Mouse (Mus musculus) neural tube, embryonic 11.5 days (tissue): ENCODE measurements around the gene Smyd3. TPM values are rescaled to one million over a fixed set of nuclear protein-coding genes. Genes with fewer than 3 reads are reported as not detected.

ENCODE experiments used
- ATAC-seq: fragments of 200-750 bp; cut with Nextera tagmentation; 2 replicates; pipeline ENCODE4 v1.8.0; 2017; ENCODE audit warnings: moderate number of reproducible peaks, mild to moderate bottlenecking, moderate TSS enrichment, moderate library complexity; ENCODE audit not compliant: insufficient read depth, low FRiP score, low TSS enrichment
- DNase-seq: peaks from one replicate; pipeline ENCODE4 v3.0.0-alpha.2; 2015; ENCODE audit warnings: low spot score
- H3K27ac ChIP-seq: fragments of 300-500 bp; sonication (generic); 2 replicates; pipeline ENCODE4 v1.5.1; 2014; ENCODE audit warnings: low read depth, mild to moderate bottlenecking, low read length
- H3K27me3 ChIP-seq: fragments of 300-500 bp; sonication (generic); 2 replicates; pipeline ENCODE4 v1.6.1; 2014; ENCODE audit warnings: mild to moderate bottlenecking, low read length, mixed read lengths; ENCODE audit not compliant: control insufficient read depth, insufficient read depth
- H3K36me3 ChIP-seq: fragments of 300-500 bp; sonication (generic); 2 replicates; pipeline ENCODE4 v1.6.1; 2014; ENCODE audit warnings: mild to moderate bottlenecking, low read length, moderate library complexity, mixed read lengths; ENCODE audit not compliant: control insufficient read depth, insufficient read depth
- H3K4me1 ChIP-seq: fragments of 300-500 bp; sonication (generic); 2 replicates; pipeline ENCODE4 v1.6.1; 2014; ENCODE audit warnings: low read length, mixed read lengths; ENCODE audit not compliant: control insufficient read depth, insufficient read depth
- H3K4me2 ChIP-seq: fragments of 300-500 bp; sonication (generic); 2 replicates; pipeline ENCODE4 v1.6.1; 2014; ENCODE audit warnings: low read depth, mild to moderate bottlenecking, moderate library complexity
- H3K4me3 ChIP-seq: fragments of 300-500 bp; sonication (generic); 2 replicates; pipeline ENCODE4 v1.5.1; 2014; ENCODE audit warnings: low read depth, low read length
- H3K9ac ChIP-seq: fragments of 300-500 bp; sonication (generic); 2 replicates; pipeline ENCODE4 v1.6.1; 2014; ENCODE audit warnings: mild to moderate bottlenecking, low read length
- H3K9me3 ChIP-seq: fragments of 300-500 bp; sonication (generic); 2 replicates; pipeline ENCODE4 v1.6.1; 2016; ENCODE audit warnings: low read length; ENCODE audit not compliant: control insufficient read depth
- WGBS: fragments of 180-500 bp; shearing (Covaris S2); extraction: QIAGEN DNeasy Blood & Tissue Kit; methylation state at CpG from one replicate; pipeline ENCODE4 v1.1.7; 2014; 5-methylcytosine and 5-hydroxymethylcytosine counted together
- polyA plus RNA-seq: library from polyadenylated mRNA; unstranded; fragments of >200 nt; fragmentation: Nextera tagmentation; extraction: Ambion mirVana; gene quantifications from 2 replicates; pipeline ENCODE4 v1.2.1, GENCODE M21; 2014

Gene Smyd3
- polyA plus RNA-seq, 1 experiment from 2014 or later = 19.7 TPM

DNA sequence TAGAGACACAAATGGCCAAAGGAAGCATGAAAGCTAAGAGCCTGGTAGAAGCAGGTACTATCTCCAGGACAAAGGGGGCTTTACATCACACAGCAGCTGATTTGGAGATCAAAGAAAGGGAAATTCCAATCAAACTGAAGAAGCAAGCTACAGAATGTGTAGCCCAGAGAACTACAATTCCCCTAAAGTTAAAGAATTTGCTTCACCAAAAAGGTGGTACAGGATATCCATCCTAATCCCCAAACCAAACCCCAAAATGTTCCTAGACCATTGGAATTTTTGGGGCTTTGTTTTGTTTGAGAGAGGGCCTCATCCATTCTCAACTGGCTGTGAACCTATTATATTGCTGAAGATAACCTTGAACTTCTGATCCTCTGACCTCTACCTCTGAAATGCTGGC, 245.5 kb downstream of the Smyd3 start:
- Histone ChIP-seq H3K9me3 (0 out of 2 replicates have a peak, but pooled peaks cover 4% of the 10 kb centered on the region), H3K4me1 (no peaks in the 10 kb centered on the region), H3K36me3 (no peaks in the 10 kb centered on the region), H3K27me3 (no peaks in the 10 kb centered on the region), H3K4me3 (no peak overlapping the region), H3K27ac (no peak overlapping the region), H3K9ac (no peak overlapping the region), H3K4me2 (no peak overlapping the region)
- ATAC-seq (no peak), DNase-seq (no peak)

- WGBS = 78% methylated on average over 3 of the region's 3 CpGs
- no peak overlapping the region for H3K9ac ChIP-seq
- H3K9me3 ChIP-seq = 0 out of 2 replicates have a peak, but pooled peaks cover 4% of the 10 kb centered on the region
- no peak overlapping the region for H3K27ac ChIP-seq
- no peak overlapping the region for H3K4me3 ChIP-seq
- DNase-seq (no peak), ATAC-seq (no peak)
- no peaks in the 10 kb centered on the region for H3K36me3 ChIP-seq
- H3K27me3 ChIP-seq = no peaks in the 10 kb centered on the region
- H3K4me2 ChIP-seq = no peak overlapping the region
- H3K4me1 ChIP-seq = no peaks in the 10 kb centered on the region
These were observed 250.9 kb downstream of the Smyd3 start for GRCm38 (mm10) chr1:179266936-179267335.

DNA sequence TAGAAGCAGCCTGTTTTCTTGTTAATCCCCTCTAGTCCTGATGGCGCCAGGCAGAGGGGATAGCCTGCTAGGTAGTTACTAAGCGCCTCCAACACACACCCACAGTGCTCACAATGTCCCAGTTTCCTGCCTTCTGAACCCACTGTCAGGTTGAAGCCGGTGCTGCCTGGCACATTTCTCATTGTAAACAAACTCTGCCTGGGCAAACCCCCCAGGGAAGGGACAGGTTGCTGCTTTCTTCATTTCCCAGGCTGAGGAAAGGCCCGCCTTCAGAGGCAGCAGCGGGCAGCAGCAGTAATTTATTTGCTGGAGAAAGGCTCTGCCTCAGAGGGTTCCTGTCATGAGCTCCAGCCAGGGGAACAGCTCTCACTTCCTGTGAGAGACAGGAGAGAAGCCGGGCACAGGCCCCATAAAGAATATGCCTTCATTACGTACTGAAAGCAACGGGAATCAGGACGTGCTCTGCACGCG, 256.3 kb downstream of the Smyd3 start:
- no peak overlapping the region for H3K27ac ChIP-seq

GRCm38 (mm10) chr1:179255826-179256512, 261.9 kb downstream of the Smyd3 start:
- ATAC-seq = no peak
- no peak overlapping the region for H3K4me2 ChIP-seq

More for the DNA sequence above, 256.3 kb downstream of the Smyd3 start:
- 0 out of 2 replicates have a peak, but pooled peaks cover 2% of the 10 kb centered on the region for H3K4me1 ChIP-seq
- no peak overlapping the region for H3K4me2 ChIP-seq
- H3K9ac ChIP-seq = no peak overlapping the region
- H3K27me3 ChIP-seq = no peaks in the 10 kb centered on the region
- 45% methylated on average over 11 of the region's 11 CpGs for WGBS
- H3K4me3 ChIP-seq = no peak overlapping the region
- H3K9me3 ChIP-seq = no peaks in the 10 kb centered on the region
- no peaks in the 10 kb centered on the region for H3K36me3 ChIP-seq
- DNase-seq (peak; percentile 25), ATAC-seq (no peak; the same call in 1 of the 2 replicates)

DNA sequence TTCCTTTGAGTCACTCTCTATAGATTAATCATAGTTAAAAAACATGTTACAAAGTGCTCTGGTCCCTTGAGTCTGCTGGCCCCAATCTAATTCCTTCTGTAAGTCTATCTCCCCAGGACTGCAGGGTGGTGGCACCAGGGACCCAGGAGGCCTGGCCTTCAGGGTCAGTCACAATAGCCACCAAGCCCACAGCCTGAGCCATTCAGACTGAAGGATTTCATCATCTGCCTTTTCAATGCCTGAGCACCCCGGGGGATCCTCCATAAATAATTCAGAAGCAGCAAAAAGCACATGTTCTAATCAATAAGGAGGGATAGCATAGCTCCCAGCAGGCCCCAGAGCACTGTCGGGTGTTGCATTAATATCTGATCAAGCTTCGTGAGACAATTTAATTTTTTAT, 263.3 kb downstream of the Smyd3 start:
- no peaks in the 10 kb centered on the region for H3K9me3 ChIP-seq
- H3K4me3 ChIP-seq = no peak overlapping the region
- H3K9ac ChIP-seq = no peak overlapping the region
- DNase-seq (peak; percentile 58), ATAC-seq (peak; percentile 58; the same call in 1 of the 2 replicates)
- H3K27me3 ChIP-seq = no peaks in the 10 kb centered on the region
- H3K4me2 ChIP-seq = no peak overlapping the region
- no peak overlapping the region for H3K27ac ChIP-seq
- H3K4me1 ChIP-seq = peaks cover 2% of the 10 kb centered on the region; the same call in 1 of the 2 replicates
- no peaks in the 10 kb centered on the region for H3K36me3 ChIP-seq
- 30% methylated on average over 3 of the region's 3 CpGs for whole genome bisulfite sequencing

More at GRCm38 (mm10) chr1:179255826-179256512, 261.9 kb downstream of the Smyd3 start:
- H3K27me3 ChIP-seq = no peaks in the 10 kb centered on the region
- no peak overlapping the region for H3K4me3 ChIP-seq
- no peak overlapping the region for H3K27ac ChIP-seq
- no peak overlapping the region for H3K9ac ChIP-seq
- WGBS = 92% methylated on average over 11 of the region's 11 CpGs
- H3K4me1 ChIP-seq = peaks cover 2% of the 10 kb centered on the region; the same call in 1 of the 2 replicates
- H3K36me3 ChIP-seq = no peaks in the 10 kb centered on the region
- no peak for DNase-seq
- H3K9me3 ChIP-seq = no peaks in the 10 kb centered on the region

DNA sequence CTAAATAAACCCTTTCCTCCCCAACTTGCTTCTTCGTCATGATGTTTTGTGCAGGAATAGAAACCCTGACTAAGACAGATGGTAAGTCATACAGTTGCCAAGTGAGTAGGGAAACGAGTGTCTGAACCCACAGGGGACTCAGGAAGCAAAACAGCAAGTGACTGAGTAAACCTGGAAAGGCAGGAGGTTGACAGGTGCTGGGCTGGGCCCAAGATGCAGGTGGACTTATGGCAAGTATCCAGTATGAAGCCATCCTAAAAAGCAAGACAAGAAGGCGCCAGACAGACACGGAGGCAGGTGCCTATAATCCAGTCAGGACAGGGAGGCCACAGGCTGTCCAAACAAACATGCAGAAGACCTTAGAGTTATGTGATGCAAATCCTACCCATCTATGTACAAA, 265.2 kb downstream of the Smyd3 start:
- WGBS = 78% methylated on average over 4 of the region's 4 CpGs
- H3K9me3 ChIP-seq = no peaks in the 10 kb centered on the region
- no peaks in the 10 kb centered on the region for H3K36me3 ChIP-seq
- no peak overlapping the region for H3K9ac ChIP-seq
- H3K4me1 ChIP-seq = peaks cover 2% of the 10 kb centered on the region; the same call in 1 of the 2 replicates
- H3K4me2 ChIP-seq = no peak overlapping the region
- ATAC-seq = no peak
- no peaks in the 10 kb centered on the region for H3K27me3 ChIP-seq
- no peak for DNase-seq
- H3K27ac ChIP-seq = no peak overlapping the region
- H3K4me3 ChIP-seq = no peak overlapping the region

DNA sequence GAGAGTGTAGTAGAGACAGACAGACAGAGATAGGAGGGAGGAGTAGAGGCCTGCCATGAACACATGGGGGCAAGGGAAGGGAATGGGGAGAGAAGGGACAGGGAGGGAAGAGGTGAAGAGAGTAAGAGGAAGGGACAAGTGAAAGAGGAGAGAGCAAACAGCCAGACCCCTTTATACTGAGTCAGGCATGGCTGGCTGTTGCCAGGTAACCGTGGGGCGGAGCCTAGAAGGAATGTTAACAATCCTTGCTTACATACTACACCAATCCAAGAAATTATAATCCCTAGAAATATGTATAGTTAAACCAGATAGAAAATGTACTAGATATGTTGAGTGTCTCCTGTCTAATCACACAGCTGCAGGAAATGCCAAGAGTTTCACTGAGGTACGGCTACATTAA, 267.5 kb downstream of the Smyd3 start:
- H3K27me3 ChIP-seq = no peaks in the 10 kb centered on the region
- no peak overlapping the region for H3K4me2 ChIP-seq
- ATAC-seq (no peak), DNase-seq (no peak)
- no peaks in the 10 kb centered on the region for H3K9me3 ChIP-seq
- H3K9ac ChIP-seq = no peak overlapping the region
- H3K4me1 ChIP-seq = peaks cover 2% of the 10 kb centered on the region; the same call in 1 of the 2 replicates
- H3K27ac ChIP-seq = no peak overlapping the region
- H3K4me3 ChIP-seq = no peak overlapping the region
- H3K36me3 ChIP-seq = no peaks in the 10 kb centered on the region
- WGBS = 83% methylated on average over 3 of the region's 3 CpGs

- 82% methylated on average over 8 of the region's 8 CpGs for WGBS
- Histone ChIP-seq H3K4me1 (no peaks in the 10 kb centered on the region; the same call in 1 of the 2 replicates), H3K9me3 (no peaks in the 10 kb centered on the region), H3K27ac (no peak overlapping the region), H3K4me2 (no peak overlapping the region), H3K4me3 (no peak overlapping the region), H3K36me3 (no peaks in the 10 kb centered on the region), H3K27me3 (no peaks in the 10 kb centered on the region), H3K9ac (no peak overlapping the region)
- ATAC-seq (no peak), DNase-seq (no peak)
These were observed 274.3 kb downstream of the Smyd3 start for GRCm38 (mm10) chr1:179243554-179243953.

- DNase-seq = no peak
- Histone ChIP-seq H3K36me3 (no peaks in the 10 kb centered on the region), H3K9me3 (no peaks in the 10 kb centered on the region), H3K9ac (no peak overlapping the region), H3K27me3 (no peaks in the 10 kb centered on the region), H3K4me1 (no peaks in the 10 kb centered on the region), H3K4me2 (no peak overlapping the region), H3K27ac (no peak overlapping the region), H3K4me3 (no peak overlapping the region)
- WGBS = 79% methylated on average over 6 of the region's 6 CpGs
- ATAC-seq = no peak
These were observed 277.1 kb downstream of the Smyd3 start for GRCm38 (mm10) chr1:179240663-179241279.
